Mouse (Mus musculus): ENCODE data around the gene Ly75. TPM values are rescaled to one million over a fixed set of nuclear protein-coding genes. Genes with fewer than 3 reads are reported as not detected.

Ly75 gene
- polyA plus RNA-seq (2017; shearing (Covaris generic)) = 31.2 TPM

DNA sequence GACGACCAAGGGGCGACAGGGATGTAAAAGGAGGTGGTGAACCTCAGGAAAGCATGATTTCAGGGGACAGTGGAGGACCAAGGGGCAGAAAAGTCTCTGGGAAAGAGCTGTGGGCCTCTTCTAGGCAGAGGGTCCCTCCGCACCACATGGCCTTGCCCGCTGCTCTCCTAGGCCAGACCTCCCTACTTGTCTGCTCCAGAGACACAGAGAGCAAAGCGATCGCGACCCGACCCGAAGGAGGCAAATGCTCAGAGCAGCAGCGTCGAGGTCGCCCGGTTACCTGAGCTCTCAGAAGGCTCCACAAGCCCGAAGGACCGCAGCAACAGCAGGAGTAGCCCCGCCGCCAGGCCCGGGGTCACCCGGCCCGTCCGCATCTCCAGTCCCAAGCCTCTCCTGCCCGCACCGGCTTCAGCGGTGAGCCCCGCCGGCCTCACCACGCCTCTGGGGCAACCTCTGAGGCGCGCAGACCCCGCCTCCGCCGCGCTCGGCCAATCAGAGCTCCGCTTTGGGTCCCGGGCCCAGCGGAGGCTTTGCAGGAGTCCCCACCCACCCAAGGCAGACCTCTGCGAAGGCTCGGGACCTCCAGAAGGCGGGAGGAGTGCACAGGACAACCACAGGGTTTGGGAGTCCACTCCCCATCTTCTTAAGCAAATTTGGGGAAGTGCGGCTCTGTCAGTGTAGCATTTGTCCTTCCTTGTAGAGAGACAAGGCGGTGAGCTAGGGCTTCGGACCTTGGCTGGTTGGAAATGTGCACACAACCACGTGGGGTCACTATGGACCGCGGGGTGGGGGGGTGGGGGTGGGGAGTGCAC, at the start of gene Ly75:
Gene Ly75 (minus strand): TSS at position 446 of the 812 bp plus-strand sequence.

DNA sequence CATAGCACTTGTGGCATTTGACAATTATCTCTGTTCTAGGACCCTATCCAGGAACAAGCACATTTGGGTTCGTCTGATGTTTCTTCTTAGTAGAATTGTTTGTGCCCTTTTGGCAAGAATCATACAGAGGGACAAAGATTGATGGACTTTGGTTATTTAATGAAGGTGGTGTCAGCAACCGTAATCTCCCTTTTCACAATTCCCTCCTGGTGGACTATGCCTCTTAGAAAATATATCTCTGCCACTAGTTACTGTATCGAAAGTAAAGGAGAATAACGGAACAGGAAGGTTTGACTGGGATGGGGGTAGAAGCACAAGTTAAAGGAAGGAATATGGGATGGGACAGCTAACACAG, 98.7 kb downstream of the Ly75 start, which contains the start of gene Cd302:
Gene Cd302 (minus strand): TSS at position 22 of the 355 bp plus-strand sequence.

Other genes with a start within 250 kb of the Ly75 start
- 42.5 TPM for gene Baz2b, start 173.5 kb downstream of the Ly75 start, polyA plus RNA-seq (2017; shearing (Covaris generic))
- gene March7, start 173.4 kb downstream of the Ly75 start, polyA plus RNA-seq (2017; shearing (Covaris generic)) = 128 TPM
- gene Cd302, start 98.8 kb downstream of the Ly75 start, polyA plus RNA-seq (2017; shearing (Covaris generic)) = 2.2 TPM
- gene Pla2r1, start 170.0 kb upstream of the Ly75 start, polyA plus RNA-seq (2017; shearing (Covaris generic)) = not detected